Comparison of ENCODE assay signal across 8 mouse cellular contexts in the genomic region with DNA sequence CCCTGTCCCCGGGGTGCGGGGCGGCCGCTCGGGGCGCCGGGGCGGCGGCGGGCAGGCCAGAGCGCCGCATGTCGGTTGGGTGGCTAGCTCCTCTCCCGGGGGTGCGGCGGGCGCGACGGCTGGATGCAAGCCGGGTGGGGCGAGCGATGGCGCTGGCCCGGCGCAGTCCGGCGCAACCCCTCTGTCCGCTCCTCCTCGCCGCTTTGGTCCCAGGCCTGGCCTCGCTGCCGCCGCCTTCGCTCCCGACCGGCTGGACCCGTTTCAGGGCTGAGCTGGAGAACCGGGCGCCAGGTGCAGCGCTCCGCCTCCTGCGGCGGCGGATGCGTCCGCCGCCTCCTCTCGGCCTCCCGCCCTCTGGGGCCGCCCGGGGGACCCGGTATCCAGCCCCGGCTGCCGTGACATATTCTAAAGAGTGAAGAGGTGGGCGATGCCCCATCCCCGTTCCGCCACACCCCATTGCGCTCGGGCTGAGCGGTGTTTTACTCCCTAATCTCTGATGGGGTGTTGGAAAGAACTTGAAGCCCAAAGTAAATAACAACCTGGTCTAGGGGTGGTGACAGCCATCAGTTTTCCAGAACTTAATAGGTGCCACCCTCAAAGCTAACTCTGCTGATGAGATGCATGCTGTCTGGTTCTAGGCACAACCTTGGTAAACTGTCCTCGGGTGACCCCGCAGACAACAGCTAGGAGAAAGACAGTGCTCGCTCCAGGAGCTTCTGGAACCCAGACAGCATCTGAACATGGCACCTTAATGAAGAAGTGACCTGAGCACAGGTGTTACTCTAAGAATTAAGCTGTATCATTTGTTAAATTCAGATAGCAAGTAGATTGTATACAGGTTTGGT. TPM values are rescaled to one million over a fixed set of nuclear protein-coding genes. Genes with fewer than 3 reads are reported as not detected.
DNase-seq lines count a peak whose midpoint lies in the region; ATAC-seq and TF ChIP-seq lines count a peak whose summit lies in the region.

A gene (minus strand): TSS at position 407 of the 845 bp plus-strand sequence.

- H3K27ac ChIP-seq in forebrain, embryonic 14.5 days (ENCODE audit: low read depth, low read length) = peak within 1 kb of the TSS; percentile 88
- H3K27ac ChIP-seq in liver, postnatal 0 days (ENCODE audit: low read depth) = peak within 1 kb of the TSS; percentile 3; the same call in 1 of the 2 replicates
- H3K27ac ChIP-seq in neural tube, embryonic 12.5 days = peak within 1 kb of the TSS; percentile 82
- peak within 1 kb of the TSS; percentile 88 for H3K27ac ChIP-seq in stomach, postnatal 0 days (replicated peaks)

- WGBS in forebrain, embryonic 14.5 days = 2% methylated on average over 63 of the region's 63 CpGs
- 3% methylated on average over 41 of the region's 63 CpGs for WGBS in liver, postnatal 0 days (ENCODE audit: insufficient replicate concordance)
- 1% methylated on average over 62 of the region's 63 CpGs for WGBS in neural tube, embryonic 12.5 days
- 2% methylated on average over 55 of the region's 63 CpGs for WGBS in stomach, postnatal 0 days

- H3K9ac ChIP-seq in forebrain, embryonic 14.5 days (ENCODE audit: low read length) = peak within 1 kb of the TSS; percentile 93
- peak within 1 kb of the TSS; percentile 62 for H3K9ac ChIP-seq in liver, postnatal 0 days (replicated peaks)
- H3K9ac ChIP-seq in neural tube, embryonic 12.5 days = peak within 1 kb of the TSS; percentile 94
- H3K9ac ChIP-seq in stomach, postnatal 0 days (ENCODE audit: low read length) = peak within 1 kb of the TSS; percentile 82

- intact Hi-C loops in heart, postnatal 10 days (cut with DNase I) = loop anchor here (5.0 to 10.0 kb wide), 2 partner anchors 80 to 222 kb away; a partner anchor contains a TSS

- peak; percentile 32; the same call in 1 of the 2 replicates for TF ChIP-seq POLR2A in brain, embryonic 14.5 days (IDR thresholded peaks at IDR 0.05; ENCODE audit: borderline replicate concordance, extremely low read depth, insufficient read depth, insufficient read length, poor library complexity, severe bottlenecking)

- H3K4me3 ChIP-seq in forebrain, embryonic 14.5 days (ENCODE audit: low read depth, low read length) = peak within 1 kb of the TSS; percentile 76
- peak within 1 kb of the TSS; percentile 79 for H3K4me3 ChIP-seq in liver, postnatal 0 days (ENCODE audit: low read depth, low read length)
- peak within 1 kb of the TSS; percentile 85 for H3K4me3 ChIP-seq in neural tube, embryonic 12.5 days
- H3K4me3 ChIP-seq in stomach, postnatal 0 days (ENCODE audit: low read depth, low read length) = peak within 1 kb of the TSS; percentile 84

- no peak for TF ChIP-seq EP300 in liver, postnatal 0 days (IDR thresholded peaks at IDR 0.05; ENCODE audit: low read depth)
- no peak for TF ChIP-seq EP300 in stomach, postnatal 0 days (optimal IDR thresholded peaks at IDR 0.05)

- no peaks in the 10 kb centered on the region for H3K27me3 ChIP-seq in forebrain, embryonic 14.5 days (replicated peaks; ENCODE audit: control insufficient read depth, insufficient read depth, low read length)
- no peaks in the 10 kb centered on the region for H3K27me3 ChIP-seq in liver, postnatal 0 days (ENCODE audit: insufficient read depth, low read length)
- no peaks in the 10 kb centered on the region for H3K27me3 ChIP-seq in neural tube, embryonic 12.5 days (replicated peaks)
- no peaks in the 10 kb centered on the region for H3K27me3 ChIP-seq in stomach, postnatal 0 days (ENCODE audit: control insufficient read depth, insufficient read depth, low read length)

- H3K9me3 ChIP-seq in forebrain, embryonic 14.5 days (replicated peaks; ENCODE audit: control insufficient read depth, low read length) = no peaks in the 10 kb centered on the region
- no peaks in the 10 kb centered on the region for H3K9me3 ChIP-seq in liver, postnatal 0 days (ENCODE audit: low read length)
- H3K9me3 ChIP-seq in neural tube, embryonic 12.5 days = no peaks in the 10 kb centered on the region
- no peaks in the 10 kb centered on the region for H3K9me3 ChIP-seq in stomach, postnatal 0 days (ENCODE audit: control insufficient read depth, low read length)

- no peaks in the 10 kb centered on the region for H3K36me3 ChIP-seq in forebrain, embryonic 14.5 days (ENCODE audit: control insufficient read depth, insufficient read depth, low read length)
- H3K36me3 ChIP-seq in liver, postnatal 0 days (replicated peaks; ENCODE audit: insufficient read depth, low read length) = no peaks in the 10 kb centered on the region
- no peaks in the 10 kb centered on the region for H3K36me3 ChIP-seq in neural tube, embryonic 12.5 days
- no peaks in the 10 kb centered on the region for H3K36me3 ChIP-seq in stomach, postnatal 0 days (ENCODE audit: control insufficient read depth, insufficient read depth, low read length)

- TF ChIP-seq CTCF in brain, embryonic 14.5 days (IDR thresholded peaks at IDR 0.05; ENCODE audit: borderline replicate concordance, extremely low read depth, insufficient read depth, insufficient read length) = no peak
- TF ChIP-seq CTCF in liver, postnatal 0 days (IDR thresholded peaks at IDR 0.05; ENCODE audit: low read depth) = no peak
- TF ChIP-seq CTCF in stomach, postnatal 0 days (IDR thresholded peaks at IDR 0.05; ENCODE audit: low read depth) = peak; percentile 17; the same call in 1 of the 2 replicates

- peak; percentile 65 for DNase-seq in brain, embryonic 14.5 days (ENCODE audit: low read depth)
- DNase-seq in forebrain, embryonic 14.5 days (ENCODE audit: low spot score) = peak; percentile 52
- DNase-seq in heart, postnatal 10 days = peak; percentile 57 to 65
- DNase-seq in kidney, postnatal 36 days = peak; percentile 62 to 80
- DNase-seq in liver, postnatal 0 days = peak; percentile 52
- DNase-seq in stomach, postnatal 0 days (ENCODE audit: low spot score) = peak; percentile 79

- peak within 1 kb of the TSS; percentile 79 for H3K4me2 ChIP-seq in forebrain, embryonic 14.5 days (ENCODE audit: low read length)
- H3K4me2 ChIP-seq in liver, postnatal 0 days (ENCODE audit: low read depth, low read length) = peak within 1 kb of the TSS; percentile 78
- H3K4me2 ChIP-seq in neural tube, embryonic 12.5 days (replicated peaks) = peak within 1 kb of the TSS; percentile 86
- H3K4me2 ChIP-seq in stomach, postnatal 0 days (replicated peaks; ENCODE audit: low read depth) = peak within 1 kb of the TSS; percentile 95

- ATAC-seq in CD4-positive, CD25-positive, alpha-beta regulatory T cell, adult 4 months = peak; percentile 67
- peak; percentile 77 for ATAC-seq in forebrain, embryonic 14.5 days
- ATAC-seq in liver, postnatal 0 days = peak; percentile 74
- ATAC-seq in neural tube, embryonic 12.5 days (ENCODE audit: low FRiP score, low read depth) = peak; percentile 26
- ATAC-seq in stomach, postnatal 0 days (ENCODE audit: low FRiP score, low TSS enrichment) = peak; percentile 81

- no peaks in the 10 kb centered on the region for H3K4me1 ChIP-seq in forebrain, embryonic 14.5 days (ENCODE audit: control insufficient read depth, insufficient read depth, low read length)
- peaks cover 8% of the 10 kb centered on the region for H3K4me1 ChIP-seq in liver, postnatal 0 days (ENCODE audit: insufficient read depth)
- no peaks in the 10 kb centered on the region for H3K4me1 ChIP-seq in neural tube, embryonic 12.5 days
- peaks cover 4% of the 10 kb centered on the region; the same call in 1 of the 2 replicates for H3K4me1 ChIP-seq in stomach, postnatal 0 days (replicated peaks; ENCODE audit: control insufficient read depth, insufficient read depth)

RNA-seq across cellular contexts. Expression of the gene that starts here (rescaled TPM):
- 1 to 10 TPM; 4.5 to 5.2 TPM for polyA plus RNA-seq in CD4-positive, CD25-positive, alpha-beta regulatory T cell, adult 4 months (2017; shearing (Covaris generic))
- polyA plus RNA-seq in brain, embryonic 14.5 days (2012; rRNA removed) = 14.3 and 21.8 TPM in 2 replicates
- polyA plus RNA-seq in forebrain, embryonic 14.5 days (2014; fragmentation: Nextera tagmentation; extraction: Ambion mirVana) = 4.3 and 7.2 TPM in 2 replicates
- total RNA-seq in heart, postnatal 10 days (2021) = 10 to 100 TPM; 16.6 to 18.2 TPM
- polyA plus RNA-seq in liver, postnatal 0 days (2015; fragmentation: Nextera tagmentation; extraction: Ambion mirVana) = 0.94 and 1.1 TPM in 2 replicates
- polyA plus RNA-seq in neural tube, embryonic 12.5 days (2016; fragmentation: Nextera tagmentation; extraction: Ambion mirVana) = 6.7 and 8.0 TPM in 2 replicates
- 6.3 and 8.0 TPM in 2 replicates for polyA plus RNA-seq in stomach, postnatal 0 days (2015; fragmentation: Nextera tagmentation; extraction: Ambion mirVana)

Comparison
In these comparisons a context has a peak if more than half of its experiments do, and no peak if none do; other contexts are left out.
1. Peak in every context shown above with its lines: DNase-seq, ATAC-seq, H3K4me3 ChIP-seq and H3K27ac ChIP-seq.
2. ATAC-seq: peak in every context shown above with its lines; median percentile 81 in stomach, postnatal 0 days; 77 in forebrain, embryonic 14.5 days; 74 in liver, postnatal 0 days; 67 in CD4-positive, CD25-positive, alpha-beta regulatory T cell, adult 4 months; 26 in neural tube, embryonic 12.5 days.
3. H3K27ac ChIP-seq: peak in every context shown above with its lines; median percentile 88 in forebrain, embryonic 14.5 days; 88 in stomach, postnatal 0 days; 82 in neural tube, embryonic 12.5 days; 3 in liver, postnatal 0 days.